Mouse (Mus musculus): ENCODE results near the gene Supt3.
A peak's percentile ranks its signal among the peaks of the same experiment; 100 is the strongest.

DNA sequence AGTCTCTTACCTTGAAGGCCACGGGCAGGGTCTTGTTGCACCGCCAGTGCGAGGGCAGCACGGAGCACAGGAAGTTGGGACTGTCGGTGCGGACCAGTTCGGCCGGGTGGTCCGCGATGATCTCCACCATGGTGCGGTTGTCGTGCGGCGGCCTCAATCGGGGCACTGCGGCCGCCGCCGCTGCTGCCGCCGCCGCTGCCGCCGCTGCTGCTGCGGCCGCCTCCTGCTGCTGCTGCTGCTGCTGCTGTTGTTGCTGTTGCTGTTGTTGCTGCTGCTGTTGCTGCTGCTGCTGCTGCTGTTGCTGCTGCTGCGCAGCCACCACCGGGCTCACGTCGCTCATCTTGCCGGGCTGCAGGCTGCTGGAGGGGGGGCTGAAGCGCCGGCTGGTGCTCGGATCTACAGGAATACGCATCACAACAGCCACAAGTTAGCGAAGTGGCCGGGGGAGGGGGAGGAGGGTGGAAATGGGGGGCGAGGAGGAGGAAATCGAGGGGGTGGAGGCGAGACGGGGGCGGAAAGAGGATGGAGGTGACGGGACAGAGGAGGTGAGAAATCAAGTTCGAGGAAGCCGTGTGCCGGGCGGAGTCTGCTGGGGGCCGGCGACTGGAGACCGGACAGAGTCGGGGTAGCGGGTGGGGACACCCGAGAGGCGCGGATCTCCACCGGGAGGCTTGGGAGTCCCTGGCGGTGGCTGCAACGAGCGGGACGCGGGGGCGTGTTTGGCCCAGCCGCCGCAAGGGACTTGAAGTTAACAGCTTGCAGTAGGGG lies 41.5 kb upstream of the Supt3 start:
- TF ChIP-seq CTCF (IDR thresholded peaks at IDR 0.05; ENCODE audit: control insufficient read depth, insufficient read depth, low read length) (no peak), POLR2A (IDR thresholded peaks at IDR 0.05; ENCODE audit: borderline replicate concordance, control insufficient read depth, low read depth, low read length) (peak; percentile 28; the same call in 1 of the 2 replicates)
